Comparison of ENCODE assay signal across 12 mouse cellular contexts in genomic region chr10:80003374-80004232, GRCm38 (mm10). TPM values are rescaled to one million over a fixed set of nuclear protein-coding genes. Genes with fewer than 3 reads are reported as not detected.
DNase-seq lines count a peak whose midpoint lies in the region; ATAC-seq and TF ChIP-seq lines count a peak whose summit lies in the region.
"Had no signal": no experiment of that assay in that cellular context is flagged by ENCODE, and none has a peak within 500 bp of the region (broad histone marks: within the 10 kb centered on the region; RNA-seq: fewer than 3 reads in every experiment).

No protein-coding gene starts in this region.

- H3K36me3 ChIP-seq in E14TG2a.4 (ENCODE audit: insufficient read depth, low read length): peaks cover 40% of the 10 kb centered on the region
- H3K36me3 ChIP-seq in liver, postnatal 0 days (replicated peaks; ENCODE audit: insufficient read depth, low read length): peaks cover 35% of the 10 kb centered on the region
- no peaks in the 10 kb centered on the region for H3K36me3 ChIP-seq in midbrain, embryonic 16.5 days (ENCODE audit: control insufficient read depth, insufficient read depth, low read length)
- H3K36me3 ChIP-seq: forebrain, embryonic 12.5 days had no signal

- TF ChIP-seq EP300 in liver, postnatal 0 days (IDR thresholded peaks at IDR 0.05; ENCODE audit: low read depth): no peak

- TF ChIP-seq CTCF in E14TG2a.4 (conservative IDR thresholded peaks at IDR 0.05; ENCODE audit: low read length): no peak
- TF ChIP-seq CTCF in liver, postnatal 0 days (IDR thresholded peaks at IDR 0.05; ENCODE audit: low read depth): no peak

- 0 out of 2 replicates have a peak overlapping the region, but pooled peaks have one; percentile 8 for H3K9ac ChIP-seq in liver, postnatal 0 days (replicated peaks)
- no peak overlapping the region for H3K9ac ChIP-seq in midbrain, embryonic 16.5 days (ENCODE audit: low read depth, low read length)
- H3K9ac ChIP-seq: forebrain, embryonic 12.5 days had no signal

- DNase-seq in adrenal gland, postnatal 14 days: peak; percentile 52
- no peak for DNase-seq in adrenal gland, adult 8-10 months
- DNase-seq in liver, postnatal 0 days: no peak
- no peak for DNase-seq in left cerebral cortex, adult 9 months (ENCODE audit: low spot score in 2 of 2)
- no peak for DNase-seq in thymus, postnatal 25 days
- DNase-seq: cerebellum, adult 11-12 months had no signal

- peaks cover 87% of the 10 kb centered on the region for H3K4me1 ChIP-seq in E14TG2a.4 (replicated peaks; ENCODE audit: low read depth, low read length)
- peaks cover 14% of the 10 kb centered on the region for H3K4me1 ChIP-seq in liver, postnatal 0 days (ENCODE audit: insufficient read depth)
- no peaks in the 10 kb centered on the region for H3K4me1 ChIP-seq in midbrain, embryonic 16.5 days (ENCODE audit: control insufficient read depth, insufficient read depth, low read length)

- H3K4me2 ChIP-seq in liver, postnatal 0 days (ENCODE audit: low read depth, low read length): no peak overlapping the region
- no peak overlapping the region for H3K4me2 ChIP-seq in midbrain, embryonic 16.5 days (ENCODE audit: low read length)
- H3K4me2 ChIP-seq: forebrain, embryonic 12.5 days; neural tube, embryonic 13.5 days had no signal

- no peaks in the 10 kb centered on the region for H3K9me3 ChIP-seq in E14TG2a.4 (ENCODE audit: low read length)
- H3K9me3 ChIP-seq in liver, postnatal 0 days (ENCODE audit: low read length): no peaks in the 10 kb centered on the region
- no peaks in the 10 kb centered on the region for H3K9me3 ChIP-seq in midbrain, embryonic 16.5 days (replicated peaks; ENCODE audit: control insufficient read depth, low read length, poor library complexity, severe bottlenecking)
- H3K9me3 ChIP-seq: forebrain, embryonic 12.5 days; neural tube, embryonic 13.5 days had no signal

- peak; percentile 47; the same call in 1 of the 2 replicates for ATAC-seq in erythroid progenitor cell, adult 5-6 weeks (replicated peaks; ENCODE audit: low FRiP score, poor library complexity, severe bottlenecking)
- ATAC-seq in liver, postnatal 0 days: peak; percentile 35; the same call in 1 of the 2 replicates
- no peak for ATAC-seq in midbrain, embryonic 16.5 days

- peak overlapping the region; percentile 58 for H3K4me3 ChIP-seq in E14TG2a.4 (replicated peaks; ENCODE audit: low read length)
- H3K4me3 ChIP-seq in liver, postnatal 0 days (ENCODE audit: low read depth, low read length): no peak overlapping the region
- H3K4me3 ChIP-seq in midbrain, embryonic 16.5 days (ENCODE audit: low read depth, low read length): no peak overlapping the region
- H3K4me3 ChIP-seq: forebrain, embryonic 12.5 days; neural tube, embryonic 13.5 days had no signal

- no peak overlapping the region; the same call in 1 of the 2 replicates for H3K27ac ChIP-seq in liver, postnatal 0 days (ENCODE audit: low read depth)
- H3K27ac ChIP-seq in midbrain, embryonic 16.5 days (ENCODE audit: low read length): no peak overlapping the region
- H3K27ac ChIP-seq: forebrain, embryonic 12.5 days; neural tube, embryonic 13.5 days had no signal

- 51% methylated on average over 9 of the region's 9 CpGs for WGBS in liver, postnatal 0 days (ENCODE audit: insufficient replicate concordance)
- 71% methylated on average over 9 of the region's 9 CpGs for WGBS in midbrain, embryonic 16.5 days

- H3K27me3 ChIP-seq in E14TG2a.4 (ENCODE audit: insufficient read depth, low read length): peaks cover 16% of the 10 kb centered on the region
- no peaks in the 10 kb centered on the region for H3K27me3 ChIP-seq in liver, postnatal 0 days (ENCODE audit: insufficient read depth, low read length)
- peaks cover 12% of the 10 kb centered on the region for H3K27me3 ChIP-seq in midbrain, embryonic 16.5 days (ENCODE audit: control insufficient read depth, insufficient read depth, low read depth, low read length)

RNA-seq across cellular contexts. Expression of gene Abca7, which starts 7.3 kb away (rescaled TPM):
- total RNA-seq in adrenal gland, postnatal 14 days (2021): 18.7 and 20.7 TPM in 2 replicates
- total RNA-seq in adrenal gland, adult 8-10 months (2022): 10 to 100 TPM; 21.6 to 35.5 (median 27.8) TPM
- 44.0 and 58.4 TPM in 2 replicates for total RNA-seq in erythroid progenitor cell, adult 5-6 weeks (2015; ENCODE audit: low replicate concordance)
- 58.6 and 71.8 TPM in 2 replicates for total RNA-seq in erythroid progenitor cell, adult 5-6 weeks (2017; ENCODE audit: low replicate concordance)
- 2.5 and 3.1 TPM in 2 replicates for polyA plus RNA-seq in liver, postnatal 0 days (2015; fragmentation: Nextera tagmentation; extraction: Ambion mirVana)
- polyA plus RNA-seq in midbrain, embryonic 16.5 days (2015; fragmentation: Nextera tagmentation; extraction: Ambion mirVana): 4.1 and 4.8 TPM in 2 replicates

RNA-seq across cellular contexts. Expression of gene Arhgap45, which starts 12.8 kb away (rescaled TPM):
- 6.3 and 27.9 TPM in 2 replicates for total RNA-seq in adrenal gland, postnatal 14 days (2021)
- total RNA-seq in adrenal gland, adult 8-10 months (2022): 10 to 100 TPM in 2 of 4 experiments, 1 to 10 TPM in 2; 6.4 to 10.6 (median 8.5) TPM
- 23.4 and 23.9 TPM in 2 replicates for total RNA-seq in erythroid progenitor cell, adult 5-6 weeks (2015; ENCODE audit: low replicate concordance)
- 16.0 and 28.8 TPM in 2 replicates for total RNA-seq in erythroid progenitor cell, adult 5-6 weeks (2017; ENCODE audit: low replicate concordance)
- polyA plus RNA-seq in liver, postnatal 0 days (2015; fragmentation: Nextera tagmentation; extraction: Ambion mirVana): 12.1 and 14.2 TPM in 2 replicates
- 1.2 TPM in 2 replicates for polyA plus RNA-seq in midbrain, embryonic 16.5 days (2015; fragmentation: Nextera tagmentation; extraction: Ambion mirVana)

RNA-seq across cellular contexts. Expression of gene Cnn2, which starts 15.2 kb away (rescaled TPM):
- total RNA-seq in adrenal gland, postnatal 14 days (2021): 40.2 and 55.9 TPM in 2 replicates
- 10 to 100 TPM; 23.9 to 36.3 (median 30.0) TPM for total RNA-seq in adrenal gland, adult 8-10 months (2022)
- total RNA-seq in erythroid progenitor cell, adult 5-6 weeks (2015; ENCODE audit: low replicate concordance): 20.1 and 39.6 TPM in 2 replicates
- 18.2 and 26.3 TPM in 2 replicates for total RNA-seq in erythroid progenitor cell, adult 5-6 weeks (2017; ENCODE audit: low replicate concordance)
- polyA plus RNA-seq in liver, postnatal 0 days (2015; fragmentation: Nextera tagmentation; extraction: Ambion mirVana): 40.7 and 42.8 TPM in 2 replicates
- polyA plus RNA-seq in midbrain, embryonic 16.5 days (2015; fragmentation: Nextera tagmentation; extraction: Ambion mirVana): 25.7 and 26.2 TPM in 2 replicates

RNA-seq across cellular contexts. Expression of gene Tmem259, which starts 19.5 kb away (rescaled TPM):
- 141 and 157 TPM in 2 replicates for total RNA-seq in adrenal gland, postnatal 14 days (2021)
- total RNA-seq in adrenal gland, adult 8-10 months (2022): 100 to 1,000 TPM; 132 to 155 (median 141) TPM
- total RNA-seq in erythroid progenitor cell, adult 5-6 weeks (2015; ENCODE audit: low replicate concordance): 57.0 and 78.9 TPM in 2 replicates
- 49.2 and 51.1 TPM in 2 replicates for total RNA-seq in erythroid progenitor cell, adult 5-6 weeks (2017; ENCODE audit: low replicate concordance)
- polyA plus RNA-seq in liver, postnatal 0 days (2015; fragmentation: Nextera tagmentation; extraction: Ambion mirVana): 13.2 and 14.5 TPM in 2 replicates
- polyA plus RNA-seq in midbrain, embryonic 16.5 days (2015; fragmentation: Nextera tagmentation; extraction: Ambion mirVana): 15.3 and 16.2 TPM in 2 replicates

RNA-seq across cellular contexts. Expression of gene Grin3b, which starts 33.1 kb away (rescaled TPM):
- total RNA-seq in adrenal gland, postnatal 14 days (2021): not detected in 2 replicates
- total RNA-seq in adrenal gland, adult 8-10 months (2022): 1 to 10 TPM in 1 of 4 experiments, under 1 TPM in 1, not detected in 2; 0.83 to 1.4 TPM
- not detected in 2 replicates for total RNA-seq in erythroid progenitor cell, adult 5-6 weeks (2015; ENCODE audit: low replicate concordance)
- total RNA-seq in erythroid progenitor cell, adult 5-6 weeks (2017; ENCODE audit: low replicate concordance): not detected in 2 replicates
- polyA plus RNA-seq in liver, postnatal 0 days (2015; fragmentation: Nextera tagmentation; extraction: Ambion mirVana): 0.05 TPM in 1 of 2 replicates, not detected in the other
- 0.20 and 0.28 TPM in 2 replicates for polyA plus RNA-seq in midbrain, embryonic 16.5 days (2015; fragmentation: Nextera tagmentation; extraction: Ambion mirVana)
- total RNA-seq: hematopoietic stem cell, adult 5-6 weeks had no signal
